Mouse (Mus musculus) forebrain, postnatal 0 days (tissue): ENCODE data around the gene Chtop. TPM values are rescaled to one million over a fixed set of nuclear protein-coding genes. Genes with fewer than 3 reads are reported as not detected.

Experiments
- ATAC-seq: fragments of 200-750 bp; cut with Nextera tagmentation; 2 replicates; pipeline ENCODE4 v1.8.0; 2017; ENCODE audit warnings: mild to moderate bottlenecking, moderate library complexity
- DNase-seq: peaks from one replicate; pipeline ENCODE4 v3.0.0-alpha.2; 2015
- H3K27ac ChIP-seq: fragments of 300-500 bp; sonication (generic); 2 replicates; pipeline ENCODE4 v1.5.1; 2014; ENCODE audit warnings: low read depth, mild to moderate bottlenecking, antibody characterized with exemption, low read length, moderate library complexity, mixed read lengths
- H3K27me3 ChIP-seq: fragments of 300-500 bp; sonication (generic); 2 replicates; pipeline ENCODE4 v1.6.1; 2014; ENCODE audit warnings: mild to moderate bottlenecking, low read length, mixed read lengths; ENCODE audit not compliant: insufficient read depth
- H3K36me3 ChIP-seq: fragments of 300-500 bp; sonication (generic); 2 replicates; pipeline ENCODE4 v1.6.1; 2014; ENCODE audit warnings: mild to moderate bottlenecking, moderate library complexity; ENCODE audit not compliant: insufficient read depth
- H3K4me1 ChIP-seq: fragments of 300-500 bp; sonication (generic); 2 replicates; pipeline ENCODE4 v1.6.1; 2014; ENCODE audit warnings: antibody characterized with exemption; ENCODE audit not compliant: insufficient read depth
- H3K4me2 ChIP-seq: fragments of 300-500 bp; sonication (generic); 2 replicates; pipeline ENCODE4 v1.6.1; 2014; ENCODE audit warnings: low read depth, mild to moderate bottlenecking, moderate library complexity
- H3K4me3 ChIP-seq: fragments of 300-500 bp; sonication (generic); 2 replicates; pipeline ENCODE4 v1.5.1; 2014; ENCODE audit warnings: low read depth, low read length, mixed read lengths
- H3K9ac ChIP-seq: fragments of 300-500 bp; sonication (generic); 2 replicates; pipeline ENCODE4 v1.6.1; 2014; ENCODE audit warnings: mild to moderate bottlenecking
- H3K9me3 ChIP-seq: fragments of 300-500 bp; sonication (generic); 2 replicates; pipeline ENCODE4 v1.6.1; 2016; ENCODE audit warnings: low read length
- CTCF ChIP-seq: sonication (generic); IDR thresholded peaks from 2 replicates; pipeline ENCODE4 v1.5.1; 2016; ENCODE audit warnings: antibody characterized with exemption, control low read depth, low read depth
- WGBS: fragments of 180-500 bp; shearing (Covaris S2); extraction: QIAGEN DNeasy Blood & Tissue Kit; methylation state at CpG from one replicate; pipeline ENCODE4 v1.1.7; 2014; 5-methylcytosine and 5-hydroxymethylcytosine counted together
- polyA plus RNA-seq: library from polyadenylated mRNA; unstranded; fragments of >200 nt; fragmentation: Nextera tagmentation; extraction: Ambion mirVana; gene quantifications from 2 replicates; pipeline ENCODE4 v1.2.1, GENCODE M21; 2015
- total RNA-seq: library from RNA; depleted of rRNA; stranded (reverse); fragments of >200 nt; gene quantifications from 2 replicates; pipeline ENCODE4 v1.2.3, GENCODE M21; 2014

The Chtop gene
- total and polyA plus RNA-seq, 2 experiments from 2014 or later: 179 to 302 TPM

- no peaks in the 10 kb centered on the region for H3K9me3 ChIP-seq
- H3K27me3 ChIP-seq: peaks cover 18% of the 10 kb centered on the region; the same call in 1 of the 2 replicates
- TF ChIP-seq CTCF: no peak
- H3K4me3 ChIP-seq: no peak overlapping the region
- H3K4me2 ChIP-seq: no peak overlapping the region
- no peak overlapping the region for H3K9ac ChIP-seq
- ATAC-seq (no peak), DNase-seq (no peak)
- H3K36me3 ChIP-seq: 0 out of 2 replicates have a peak, but pooled peaks cover 5% of the 10 kb centered on the region
- no peak overlapping the region for H3K27ac ChIP-seq
- whole genome bisulfite sequencing: 95% methylated on average over 5 of the region's 5 CpGs
- peaks cover 18% of the 10 kb centered on the region for H3K4me1 ChIP-seq
These were observed 3.0 kb upstream of the Chtop start for GRCm38 (mm10) chr3:90512276-90512675.

GRCm38 (mm10) chr3:90509747-90510123, 437 bp upstream of the Chtop start:
- H3K9me3 ChIP-seq: no peaks in the 10 kb centered on the region
- no peak overlapping the region for H3K9ac ChIP-seq
- peak overlapping the region; percentile 22; the same call in 1 of the 2 replicates for H3K27ac ChIP-seq
- ATAC-seq (peak; percentile 1; the same call in 1 of the 2 replicates), DNase-seq (no peak)
- peaks cover 12% of the 10 kb centered on the region for H3K4me1 ChIP-seq
- H3K36me3 ChIP-seq: peaks cover 25% of the 10 kb centered on the region; the same call in 1 of the 2 replicates
- TF ChIP-seq CTCF: no peak
- peak overlapping the region; percentile 50 for H3K4me2 ChIP-seq
- WGBS: 9% methylated on average over 2 of the region's 2 CpGs
- peak overlapping the region; percentile 97 for H3K4me3 ChIP-seq
- peaks cover 12% of the 10 kb centered on the region; the same call in 1 of the 2 replicates for H3K27me3 ChIP-seq

GRCm38 (mm10) chr3:90508287-90508949, 880 bp downstream of the Chtop start:
- peak overlapping the region; percentile 97 for H3K4me3 ChIP-seq
- DNase-seq (no peak), ATAC-seq (no peak)
- 1% methylated on average over 20 of the region's 20 CpGs for WGBS
- H3K36me3 ChIP-seq: peaks cover 34% of the 10 kb centered on the region; the same call in 1 of the 2 replicates
- no peaks in the 10 kb centered on the region for H3K27me3 ChIP-seq
- H3K9me3 ChIP-seq: no peaks in the 10 kb centered on the region
- peaks cover 9% of the 10 kb centered on the region for H3K4me1 ChIP-seq
- peak overlapping the region; percentile 96 for H3K27ac ChIP-seq
- H3K9ac ChIP-seq: peak overlapping the region; percentile 100
- TF ChIP-seq CTCF: no peak; the same call in 1 of the 2 replicates
- peak overlapping the region; percentile 55 for H3K4me2 ChIP-seq

- H3K9ac ChIP-seq: no peak overlapping the region
- H3K27ac ChIP-seq: no peak overlapping the region
- no peak for TF ChIP-seq CTCF
- H3K9me3 ChIP-seq: no peaks in the 10 kb centered on the region
- H3K36me3 ChIP-seq: peaks cover 53% of the 10 kb centered on the region
- no peak overlapping the region for H3K4me2 ChIP-seq
- no peak for DNase-seq
- no peak for ATAC-seq
- H3K4me1 ChIP-seq: peaks cover 9% of the 10 kb centered on the region
- no peaks in the 10 kb centered on the region for H3K27me3 ChIP-seq
- no peak overlapping the region for H3K4me3 ChIP-seq
- WGBS: 93% methylated on average over 3 of the region's 3 CpGs
These were observed 2.9 kb downstream of the Chtop start for GRCm38 (mm10) chr3:90506362-90506761.

GRCm38 (mm10) chr3:90505216-90505615, 4.1 kb downstream of the Chtop start:
- Histone ChIP-seq H3K27ac (no peak overlapping the region), H3K4me3 (no peak overlapping the region), H3K36me3 (peaks cover 57% of the 10 kb centered on the region), H3K27me3 (no peaks in the 10 kb centered on the region), H3K4me1 (peaks cover 9% of the 10 kb centered on the region), H3K9ac (no peak overlapping the region), H3K4me2 (no peak overlapping the region), H3K9me3 (no peaks in the 10 kb centered on the region)
- WGBS: 92% methylated on average over 5 of the region's 5 CpGs
- DNase-seq: no peak
- ATAC-seq: no peak
- TF ChIP-seq CTCF: no peak

- Histone ChIP-seq H3K36me3 (peaks cover 74% of the 10 kb centered on the region), H3K27ac (no peak overlapping the region), H3K4me1 (peaks cover 9% of the 10 kb centered on the region), H3K9ac (no peak overlapping the region), H3K4me2 (no peak overlapping the region), H3K9me3 (no peaks in the 10 kb centered on the region), H3K27me3 (no peaks in the 10 kb centered on the region), H3K4me3 (no peak overlapping the region)
- TF ChIP-seq CTCF: no peak
- DNase-seq (no peak), ATAC-seq (no peak)
- 72% methylated on average over 4 of the region's 4 CpGs for WGBS
These were observed 5.9 kb downstream of the Chtop start for GRCm38 (mm10) chr3:90503444-90503843.

GRCm38 (mm10) chr3:90497597-90497996, 11.7 kb downstream of the Chtop start:
- DNase-seq: no peak
- Histone ChIP-seq H3K27me3 (no peaks in the 10 kb centered on the region), H3K4me1 (no peaks in the 10 kb centered on the region), H3K4me2 (no peak overlapping the region), H3K9ac (no peak overlapping the region), H3K4me3 (no peak overlapping the region), H3K36me3 (peaks cover 67% of the 10 kb centered on the region), H3K9me3 (no peaks in the 10 kb centered on the region), H3K27ac (no peak overlapping the region)
- TF ChIP-seq CTCF: no peak
- ATAC-seq: no peak
